Mouse (Mus musculus): ENCODE measurements around the gene Olfr1390.

- TF ChIP-seq POLR2A (IDR thresholded peaks at IDR 0.05; ENCODE audit: insufficient read depth, low read depth, low read length) (no peak), CTCF (IDR thresholded peaks at IDR 0.05) (no peak)
Measured at GRCm38 (mm10) chr11:49326726-49327125, 8.3 kb upstream of the Olfr1390 start.

Data from heart, adult 2 months (tissue).